Mouse (Mus musculus) lung, adult 2 months (tissue): ENCODE measurements around the gene Csrnp1. TPM values are rescaled to one million over a fixed set of nuclear protein-coding genes. Genes with fewer than 3 reads are reported as not detected.

Experiments used
- DNase-seq: peaks from one replicate; pipeline ENCODE4 v3.0.0; 2022
- H3K4me1 ChIP-seq: fragments of 200-500 bp; 2 replicates; pipeline ENCODE4 v1.6.1; 2011; ENCODE audit warnings: low read length; ENCODE audit not compliant: control insufficient read depth, insufficient read depth
- H3K4me3 ChIP-seq: fragments of 200-500 bp; replicated peaks from 2 replicates; pipeline ENCODE3; 2011; ENCODE audit warnings: low read depth, mild to moderate bottlenecking, control low read depth, low read length; ENCODE audit errors: extremely low read depth
- CTCF ChIP-seq: fragments of 200-500 bp; IDR thresholded peaks from 2 replicates; pipeline ENCODE4 v1.5.1; 2011; ENCODE audit warnings: mild to moderate bottlenecking, low read length, control low read depth; ENCODE audit not compliant: insufficient read depth
- POLR2A ChIP-seq: fragments of 200-500 bp; IDR thresholded peaks from 2 replicates; pipeline ENCODE4 v1.6.1; 2011; ENCODE audit warnings: low read depth, mild to moderate bottlenecking, control low read depth, low read length, borderline replicate concordance; ENCODE audit errors: extremely low read depth
- WGBS: fragments of 180-500 bp; shearing (Covaris S2); methylation state at CpG from one replicate; pipeline ENCODE4 v1.1.7; 2018; 5-methylcytosine and 5-hydroxymethylcytosine counted together
- polyA plus RNA-seq: library from polyadenylated mRNA; depleted of rRNA; stranded (reverse); fragments of >200 nt; gene quantifications from 2 replicates; pipeline ENCODE4 v1.2.3, GENCODE M21; 2012

The Csrnp1 gene
- polyA plus RNA-seq, 1 experiment, result 53.3 TPM

- H3K4me1 ChIP-seq, result peaks cover 45% of the 10 kb centered on the region
- peak overlapping the region; percentile 15 for H3K4me3 ChIP-seq
- 4% methylated on average over 4 of the region's 4 CpGs for WGBS
- no peak for DNase-seq
- TF ChIP-seq CTCF (no peak), POLR2A (no peak)
Measured at GRCm38 (mm10) chr9:119980770-119981182, 3.7 kb downstream of the Csrnp1 start.

GRCm38 (mm10) chr9:119979749-119980148 lies 4.7 kb downstream of the Csrnp1 start:
- Histone ChIP-seq H3K4me3 (no peak overlapping the region), H3K4me1 (peaks cover 45% of the 10 kb centered on the region)
- TF ChIP-seq POLR2A (no peak), CTCF (no peak)
- no peak for DNase-seq
- 49% methylated on average over 2 of the region's 2 CpGs for WGBS

- Histone ChIP-seq H3K4me3 (no peak overlapping the region), H3K4me1 (peaks cover 42% of the 10 kb centered on the region)
- no peak for DNase-seq
- no peak for TF ChIP-seq POLR2A
- TF ChIP-seq CTCF, result no peak
- WGBS, result 56% methylated on average over 6 of the region's 6 CpGs
Measured at GRCm38 (mm10) chr9:119978811-119979441, 5.5 kb downstream of the Csrnp1 start.

- H3K4me3 ChIP-seq, result no peak overlapping the region
- peaks cover 42% of the 10 kb centered on the region for H3K4me1 ChIP-seq
- TF ChIP-seq CTCF, result no peak
- no peak for TF ChIP-seq POLR2A
- DNase-seq, result no peak
- 43% methylated on average over 9 of the region's 9 CpGs for WGBS
Measured at GRCm38 (mm10) chr9:119978151-119978810, 6.2 kb downstream of the Csrnp1 start.

- WGBS, result 12% methylated on average over 5 of the region's 5 CpGs
- DNase-seq, result no peak
- TF ChIP-seq CTCF (no peak), POLR2A (no peak)
- peaks cover 42% of the 10 kb centered on the region for H3K4me1 ChIP-seq
- no peak overlapping the region for H3K4me3 ChIP-seq
Measured at GRCm38 (mm10) chr9:119977557-119978060, 6.8 kb downstream of the Csrnp1 start.

- WGBS, result 15% methylated on average over 17 of the region's 17 CpGs
- Histone ChIP-seq H3K4me1 (peaks cover 42% of the 10 kb centered on the region), H3K4me3 (no peak overlapping the region)
- DNase-seq, result no peak
- TF ChIP-seq CTCF (no peak), POLR2A (no peak)
Measured at GRCm38 (mm10) chr9:119976704-119977556, 7.5 kb downstream of the Csrnp1 start.

GRCm38 (mm10) chr9:119975286-119975685 lies 9.2 kb downstream of the Csrnp1 start:
- WGBS, result 84% methylated on average over 4 of the region's 4 CpGs
- no peak overlapping the region for H3K4me3 ChIP-seq
- TF ChIP-seq CTCF (no peak), POLR2A (no peak)
- peaks cover 38% of the 10 kb centered on the region for H3K4me1 ChIP-seq
- DNase-seq, result no peak

- no peak overlapping the region for H3K4me3 ChIP-seq
- TF ChIP-seq CTCF (0 out of 2 replicates have a peak, but pooled peaks have one; percentile 8), POLR2A (no peak)
- 85% methylated on average over 5 of the region's 5 CpGs for WGBS
- H3K4me1 ChIP-seq, result peaks cover 38% of the 10 kb centered on the region
- DNase-seq, result no peak
Measured at GRCm38 (mm10) chr9:119974609-119975008, 9.8 kb downstream of the Csrnp1 start.

GRCm38 (mm10) chr9:119973869-119974520 lies 10.5 kb downstream of the Csrnp1 start:
- peaks cover 34% of the 10 kb centered on the region for H3K4me1 ChIP-seq
- 95% methylated on average over 27 of the region's 27 CpGs for WGBS
- no peak overlapping the region for H3K4me3 ChIP-seq
- TF ChIP-seq CTCF, result peak; percentile 65
- no peak for TF ChIP-seq POLR2A
- no peak for DNase-seq
